Comparison of ENCODE assay signal across 8 mouse cellular contexts in the genomic region with DNA sequence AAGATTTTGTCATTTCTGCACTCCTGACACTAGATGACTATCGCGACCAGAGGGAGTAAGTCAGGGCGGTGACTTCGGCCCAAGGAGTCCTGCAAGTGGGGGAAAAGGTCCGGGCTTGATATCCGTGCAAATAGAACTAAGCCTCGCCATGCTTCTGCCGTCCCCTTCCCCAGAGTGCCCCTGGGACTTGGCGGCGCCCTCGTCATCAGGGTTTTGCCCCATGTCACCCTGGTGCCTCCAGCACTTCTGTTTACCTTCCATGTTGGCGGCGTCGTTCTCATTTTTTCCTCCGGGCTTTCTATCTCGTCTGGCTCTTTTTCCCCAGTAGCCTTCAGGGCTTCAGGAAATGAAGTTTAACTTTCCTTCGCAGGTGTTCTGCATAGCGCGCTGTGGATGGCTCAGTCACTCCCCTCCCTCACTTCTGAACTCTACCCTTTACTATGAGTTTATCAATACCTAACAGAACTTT. TPM values are rescaled to one million over a fixed set of nuclear protein-coding genes. Genes with fewer than 3 reads are reported as not detected.
A peak's percentile ranks its signal among the peaks of the same experiment; 100 is the strongest.
DNase-seq lines count a peak whose midpoint lies in the region; ATAC-seq lines count a peak whose summit lies in the region.

No protein-coding gene starts in this region.

- no peak for ATAC-seq in forebrain, embryonic 16.5 days
- ATAC-seq in hindbrain, embryonic 16.5 days, result no peak
- peak; percentile 10; the same call in 1 of the 2 replicates for ATAC-seq in liver, embryonic 13.5 days (ENCODE audit: low read depth)

- H3K27ac ChIP-seq in forebrain, embryonic 16.5 days (ENCODE audit: low read length), result no peak overlapping the region
- peak overlapping the region; percentile 99 for H3K27ac ChIP-seq in hindbrain, embryonic 16.5 days (ENCODE audit: low read depth, low read length)
- H3K27ac ChIP-seq in liver, embryonic 13.5 days, result peak overlapping the region; percentile 99

- H3K27me3 ChIP-seq in forebrain, embryonic 16.5 days (replicated peaks; ENCODE audit: control insufficient read depth, insufficient read depth, low read length), result no peaks in the 10 kb centered on the region
- H3K27me3 ChIP-seq in hindbrain, embryonic 16.5 days (replicated peaks; ENCODE audit: control insufficient read depth, insufficient read depth, low read length), result no peaks in the 10 kb centered on the region
- no peaks in the 10 kb centered on the region for H3K27me3 ChIP-seq in liver, embryonic 13.5 days

- peaks cover 33% of the 10 kb centered on the region for H3K4me1 ChIP-seq in forebrain, embryonic 16.5 days (replicated peaks; ENCODE audit: control insufficient read depth, insufficient read depth, low read length)
- H3K4me1 ChIP-seq in hindbrain, embryonic 16.5 days (ENCODE audit: control insufficient read depth, insufficient read depth, low read depth, low read length), result peaks cover 22% of the 10 kb centered on the region
- H3K4me1 ChIP-seq in liver, embryonic 13.5 days (replicated peaks), result peaks cover 34% of the 10 kb centered on the region

- peak overlapping the region; percentile 98 for H3K4me2 ChIP-seq in forebrain, embryonic 16.5 days (ENCODE audit: low read length)
- peak overlapping the region; percentile 99 for H3K4me2 ChIP-seq in hindbrain, embryonic 16.5 days (ENCODE audit: low read length)
- H3K4me2 ChIP-seq in liver, embryonic 13.5 days, result peak overlapping the region; percentile 95

- no peaks in the 10 kb centered on the region for H3K9me3 ChIP-seq in forebrain, embryonic 16.5 days (ENCODE audit: control insufficient read depth, low read length)
- no peaks in the 10 kb centered on the region for H3K9me3 ChIP-seq in hindbrain, embryonic 16.5 days (ENCODE audit: control insufficient read depth, low read length)
- no peaks in the 10 kb centered on the region for H3K9me3 ChIP-seq in liver, embryonic 13.5 days (replicated peaks)

- DNase-seq in right cerebral cortex, postnatal 25 days, result peak; percentile 20
- DNase-seq in right cerebral cortex, postnatal 36 days (ENCODE audit: low spot score in 2 of 2), result no peak
- peak; percentile 45 for DNase-seq in cerebellum, adult 11-12 months
- DNase-seq in liver, embryonic 13.5 days, result peak; percentile 48
- peak; percentile 52 for DNase-seq in neural tube, embryonic 10.5 days (ENCODE audit: extremely low spot score, low spot score)
- DNase-seq in thymus, postnatal 4 days, result peak; percentile 67

- H3K36me3 ChIP-seq in forebrain, embryonic 16.5 days (ENCODE audit: control insufficient read depth, insufficient read depth), result no peaks in the 10 kb centered on the region
- no peaks in the 10 kb centered on the region for H3K36me3 ChIP-seq in hindbrain, embryonic 16.5 days (ENCODE audit: control insufficient read depth, insufficient read depth, low read length)
- no peaks in the 10 kb centered on the region for H3K36me3 ChIP-seq in liver, embryonic 13.5 days

- peak overlapping the region; percentile 98 for H3K4me3 ChIP-seq in forebrain, embryonic 16.5 days (replicated peaks; ENCODE audit: low read length)
- peak overlapping the region; percentile 97 for H3K4me3 ChIP-seq in hindbrain, embryonic 16.5 days (ENCODE audit: low read length)
- H3K4me3 ChIP-seq in liver, embryonic 13.5 days (replicated peaks), result peak overlapping the region; percentile 97

- under 1% methylated on average over 19 of the region's 19 CpGs for WGBS in forebrain, embryonic 16.5 days
- WGBS in hindbrain, embryonic 16.5 days, result under 1% methylated on average over 19 of the region's 19 CpGs
- WGBS in liver, embryonic 13.5 days (ENCODE audit: insufficient replicate concordance), result under 1% methylated on average over 19 of the region's 19 CpGs

- peak overlapping the region; percentile 44 for H3K9ac ChIP-seq in forebrain, embryonic 16.5 days (replicated peaks; ENCODE audit: low read depth, low read length)
- H3K9ac ChIP-seq in hindbrain, embryonic 16.5 days (ENCODE audit: low read depth, low read length), result peak overlapping the region; percentile 99
- peak overlapping the region; percentile 99 for H3K9ac ChIP-seq in liver, embryonic 13.5 days

RNA-seq across cellular contexts. Expression of gene Nipbl, which starts 1.7 kb away (rescaled TPM):
- 18.1 and 21.1 TPM in 2 replicates for polyA plus RNA-seq in forebrain, embryonic 16.5 days (2015; fragmentation: Nextera tagmentation; extraction: Ambion mirVana)
- 12.1 and 13.3 TPM in 2 replicates for polyA plus RNA-seq in hindbrain, embryonic 16.5 days (2015; fragmentation: Nextera tagmentation; extraction: Ambion mirVana)
- polyA plus RNA-seq in liver, embryonic 13.5 days (2015; fragmentation: Nextera tagmentation; extraction: Ambion mirVana), result 6.7 and 7.4 TPM in 2 replicates

Comparison
In these comparisons a context has a peak if more than half of its experiments do, and no peak if none do; other contexts are left out.
1. DNase-seq: peak in right cerebral cortex, postnatal 25 days (single experiment), cerebellum, adult 11-12 months (single experiment), liver, embryonic 13.5 days (single experiment), neural tube, embryonic 10.5 days (single experiment) and thymus, postnatal 4 days (single experiment); none in right cerebral cortex, postnatal 36 days (0 of 2).
2. H3K9ac ChIP-seq: peak in every context shown above with its lines; median percentile 99 in hindbrain, embryonic 16.5 days; 99 in liver, embryonic 13.5 days; 44 in forebrain, embryonic 16.5 days.
3. Peak in every context shown above with its lines, with median percentiles within 50 percentile points of each other: H3K4me2 ChIP-seq and H3K4me3 ChIP-seq.